Mouse (Mus musculus) cerebellum, adult 2 months (tissue): ENCODE results near the gene Mknk1. TPM values are rescaled to one million over a fixed set of nuclear protein-coding genes. Genes with fewer than 3 reads are reported as not detected.

Experiments used
- DNase-seq, 2 experiments: peaks; one replicate each; pipeline ENCODE4 v3.0.0; 2021
- H3K27ac ChIP-seq: fragments of 200-500 bp; 2 replicates; pipeline ENCODE4 v1.5.1; 2012; ENCODE audit warnings: low read length, control low read depth, inconsistent platforms; ENCODE audit not compliant: insufficient read depth
- H3K27me3 ChIP-seq: fragments of 200-500 bp; 2 replicates; pipeline ENCODE4 v1.6.1; 2012; ENCODE audit warnings: inconsistent platforms, mild to moderate bottlenecking, low read length, moderate library complexity; ENCODE audit not compliant: control insufficient read depth, insufficient read depth
- H3K4me1 ChIP-seq: fragments of 200-500 bp; 2 replicates; pipeline ENCODE4 v1.6.1; 2011; ENCODE audit warnings: low read length; ENCODE audit not compliant: control insufficient read depth, insufficient read depth
- H3K4me3 ChIP-seq: fragments of 200-500 bp; replicated peaks from 2 replicates; pipeline ENCODE3; 2011; ENCODE audit warnings: mild to moderate bottlenecking, low read depth, low read length, control low read depth; ENCODE audit not compliant: insufficient read depth
- CTCF ChIP-seq: fragments of 200-500 bp; IDR thresholded peaks from 2 replicates; pipeline ENCODE4 v1.5.1; 2011; ENCODE audit warnings: low read depth, mild to moderate bottlenecking, control low read depth, low read length, moderate library complexity, borderline replicate concordance; ENCODE audit not compliant: insufficient read depth
- POLR2A ChIP-seq: fragments of 200-500 bp; IDR thresholded peaks from 2 replicates; pipeline ENCODE4 v1.6.1; 2011; ENCODE audit warnings: low read length, control low read depth, borderline replicate concordance; ENCODE audit not compliant: insufficient read depth
- WGBS: fragments of 180-500 bp; shearing (Covaris S2); methylation state at CpG from one replicate; pipeline ENCODE4 v1.1.7; 2018; 5-methylcytosine and 5-hydroxymethylcytosine counted together
- polyA plus RNA-seq: library from polyadenylated mRNA; depleted of rRNA; stranded (reverse); fragments of >200 nt; gene quantifications from 2 replicates; pipeline ENCODE4 v1.2.3, GENCODE M21; 2012

The Mknk1 gene
- polyA plus RNA-seq, 1 experiment = 58.3 TPM

DNA sequence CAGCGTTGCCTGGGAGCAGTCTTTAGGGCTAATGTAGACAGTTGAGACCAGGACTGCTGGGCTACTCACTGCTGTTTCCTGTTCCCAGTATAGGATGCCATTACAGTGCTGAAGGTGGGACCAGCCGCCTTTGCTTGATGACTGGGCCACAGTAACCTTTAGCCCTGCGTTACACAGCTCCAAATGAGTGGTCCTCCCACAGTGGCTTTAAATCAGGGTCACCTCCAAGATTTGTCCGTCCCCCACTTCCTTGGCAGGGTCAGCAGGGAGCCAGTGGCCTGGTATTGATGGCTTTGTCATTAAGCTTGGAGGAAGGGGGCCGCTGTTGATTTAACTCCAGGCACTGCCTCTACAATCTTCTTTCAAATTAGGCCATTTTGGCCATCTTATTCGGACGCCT lies 24.4 kb downstream of the Mknk1 start:
- no peak for TF ChIP-seq CTCF
- no peak for TF ChIP-seq POLR2A
- Histone ChIP-seq H3K27ac (no peak overlapping the region), H3K27me3 (no peaks in the 10 kb centered on the region), H3K4me1 (no peaks in the 10 kb centered on the region), H3K4me3 (no peak overlapping the region)
- 74% methylated on average over 7 of the region's 7 CpGs for WGBS
- DNase-seq = no peak

DNA sequence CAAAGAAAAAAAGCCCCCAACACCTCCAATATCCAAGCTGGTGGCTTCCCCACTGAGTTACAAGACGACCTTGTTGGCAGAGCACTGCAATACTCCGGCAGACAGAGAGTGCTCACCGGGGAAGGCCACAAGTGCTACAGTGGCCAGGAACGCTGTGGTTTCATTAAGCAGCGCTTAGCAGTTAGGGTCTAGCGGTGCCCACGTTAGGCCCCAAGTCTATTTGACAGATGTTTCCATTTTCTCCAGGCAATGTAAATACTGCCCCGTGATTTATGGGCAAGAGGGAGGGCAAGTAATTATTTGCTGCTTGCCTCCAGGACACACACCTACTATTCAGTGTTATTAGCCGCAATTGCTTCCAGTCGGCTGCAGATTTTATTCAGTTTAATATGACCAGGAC lies 24.9 kb downstream of the Mknk1 start:
- no peak for DNase-seq
- no peaks in the 10 kb centered on the region for H3K27me3 ChIP-seq
- H3K4me1 ChIP-seq = no peaks in the 10 kb centered on the region
- WGBS = 47% methylated on average over 10 of the region's 10 CpGs
- no peak overlapping the region for H3K27ac ChIP-seq
- TF ChIP-seq POLR2A (no peak), CTCF (no peak)
- H3K4me3 ChIP-seq = no peak overlapping the region

DNA sequence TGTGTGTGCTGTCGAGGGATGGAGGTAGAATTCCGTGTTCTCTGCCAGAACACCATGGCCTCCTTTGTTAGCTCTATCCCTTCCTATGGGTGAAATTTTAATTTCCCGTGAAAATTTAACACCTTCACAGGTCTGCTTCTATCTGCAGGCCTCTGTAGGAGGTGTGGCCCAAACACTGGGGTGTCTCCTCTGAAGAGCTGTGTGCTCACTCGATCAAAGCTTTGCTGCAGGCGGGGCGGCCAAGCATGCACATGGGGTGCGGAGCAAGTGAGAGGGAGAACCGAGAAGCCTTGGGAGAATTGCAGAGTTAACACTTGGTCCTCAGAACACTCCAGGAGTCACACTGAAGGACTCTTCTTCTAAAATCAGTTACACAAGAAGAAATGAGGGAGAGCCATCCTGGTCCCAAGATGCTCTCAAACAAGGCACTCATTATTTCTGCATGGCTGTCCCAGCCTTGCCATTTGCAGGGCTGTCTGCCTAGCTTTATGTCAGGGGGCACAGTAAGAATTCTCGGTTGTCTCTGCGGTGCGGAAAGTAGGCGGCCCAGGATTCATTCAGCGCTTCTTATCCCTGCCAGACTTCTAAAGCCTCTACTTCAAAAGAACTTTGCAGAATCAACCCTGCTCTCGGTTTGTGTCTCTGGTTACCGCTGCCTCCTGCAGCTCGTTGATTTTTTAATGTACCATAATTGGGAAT lies 30.7 kb downstream of the Mknk1 start:
- Histone ChIP-seq H3K27me3 (no peaks in the 10 kb centered on the region), H3K4me1 (no peaks in the 10 kb centered on the region), H3K27ac (no peak overlapping the region), H3K4me3 (no peak overlapping the region)
- 39% methylated on average over 16 of the region's 16 CpGs for WGBS
- DNase-seq = no peak
- TF ChIP-seq POLR2A (no peak), CTCF (no peak)

DNA sequence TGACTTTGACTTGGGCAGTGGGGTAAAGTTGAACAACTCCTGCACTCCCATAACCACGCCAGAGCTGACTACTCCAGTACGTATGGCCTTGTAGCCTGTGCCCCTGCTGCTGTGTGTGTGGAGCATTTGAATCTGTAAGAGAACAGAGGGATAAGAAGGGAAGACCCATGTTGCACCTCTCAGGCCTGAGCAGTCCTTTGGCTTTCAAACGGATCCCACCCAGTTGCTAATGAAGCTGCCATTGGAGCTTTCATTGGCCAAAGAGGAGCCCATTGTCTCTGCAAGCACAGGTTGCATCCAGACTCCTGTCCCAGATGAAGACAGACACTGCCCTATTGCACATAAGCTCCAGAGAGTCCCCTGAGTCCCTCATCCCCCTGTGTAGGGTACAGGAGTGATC lies 34.2 kb downstream of the Mknk1 start:
- WGBS = 84% methylated on average over 3 of the region's 3 CpGs
- TF ChIP-seq CTCF (no peak), POLR2A (no peak)

DNA sequence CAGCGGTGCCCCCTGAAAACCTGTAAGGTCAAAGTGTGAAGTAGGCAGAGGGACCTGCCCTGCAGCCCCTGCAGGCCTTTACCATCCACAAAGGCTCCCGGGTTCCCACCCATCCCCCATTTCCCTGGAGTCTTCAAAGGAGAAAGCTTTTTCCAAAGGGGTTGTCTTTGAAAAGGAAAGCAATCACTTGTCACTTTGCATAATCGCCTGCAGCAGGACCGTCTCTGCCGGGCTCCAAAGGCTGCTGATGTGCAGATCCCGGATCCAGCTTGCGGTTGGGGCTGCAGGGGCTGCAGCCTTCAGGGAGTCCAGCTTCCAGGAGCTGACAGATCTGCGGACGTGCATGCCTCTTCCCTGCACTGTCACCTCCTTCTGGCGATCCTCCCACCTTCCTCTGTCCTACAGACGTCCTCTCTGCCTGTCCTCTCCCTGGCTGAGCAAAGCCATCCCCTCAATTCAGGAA lies 39.2 kb downstream of the Mknk1 start:
- Histone ChIP-seq H3K27ac (no peak overlapping the region), H3K4me3 (no peak overlapping the region), H3K27me3 (no peaks in the 10 kb centered on the region), H3K4me1 (no peaks in the 10 kb centered on the region)
- TF ChIP-seq POLR2A (no peak), CTCF (no peak)
- DNase-seq = no peak
- WGBS = 22% methylated on average over 11 of the region's 11 CpGs

More for the DNA sequence above, 34.2 kb downstream of the Mknk1 start:
- no peak for DNase-seq
- H3K4me1 ChIP-seq = no peaks in the 10 kb centered on the region
- H3K27ac ChIP-seq = no peak overlapping the region
- no peak overlapping the region for H3K4me3 ChIP-seq
- no peaks in the 10 kb centered on the region for H3K27me3 ChIP-seq

DNA sequence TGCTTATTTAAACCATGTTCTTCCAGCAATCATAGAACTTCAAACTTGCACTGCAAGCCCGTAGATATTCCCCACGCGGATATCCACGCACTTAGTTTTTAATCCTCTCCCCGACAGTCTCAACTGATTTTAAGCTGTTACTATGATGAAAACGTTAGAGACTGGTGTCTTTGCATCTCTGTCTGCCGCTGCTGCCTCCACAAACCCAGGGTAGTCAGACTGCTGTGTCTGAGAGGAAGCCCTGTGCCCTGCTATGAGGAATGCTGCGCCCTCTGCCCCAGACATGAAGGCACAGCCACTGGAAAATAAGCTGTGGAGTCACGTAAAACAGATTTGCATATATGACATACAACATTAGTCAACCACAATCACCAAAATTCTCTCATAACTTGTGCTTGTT lies 39.8 kb downstream of the Mknk1 start:
- Histone ChIP-seq H3K4me1 (no peaks in the 10 kb centered on the region), H3K27ac (no peak overlapping the region), H3K4me3 (no peak overlapping the region), H3K27me3 (no peaks in the 10 kb centered on the region)
- TF ChIP-seq POLR2A = no peak
- TF ChIP-seq CTCF = no peak
- 66% methylated on average over 9 of the region's 9 CpGs for WGBS
- no peak for DNase-seq

DNA sequence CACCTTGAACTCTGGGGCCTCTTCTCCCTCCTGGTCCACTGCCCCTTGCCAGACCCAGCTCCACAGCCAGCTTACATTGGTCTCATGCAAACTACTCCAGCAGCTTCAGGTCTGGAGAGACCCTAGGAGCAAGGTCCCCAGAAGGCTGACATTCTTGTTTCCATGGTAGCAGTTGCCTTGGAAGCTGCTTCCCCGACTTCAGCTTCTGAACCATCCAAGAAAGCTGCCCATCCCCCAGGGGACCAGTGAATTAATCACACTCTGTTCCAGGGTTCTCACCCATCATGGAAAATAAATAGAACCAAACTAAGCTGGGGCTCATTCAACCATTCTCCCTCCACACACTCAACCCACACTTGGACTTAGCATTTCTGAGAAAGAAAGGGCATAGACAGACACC lies 42.2 kb downstream of the Mknk1 start:
- DNase-seq = no peak
- no peaks in the 10 kb centered on the region for H3K27me3 ChIP-seq
- no peak overlapping the region for H3K4me3 ChIP-seq
- H3K4me1 ChIP-seq = no peaks in the 10 kb centered on the region
- 7% methylated on average over 1 of the region's 1 CpGs for WGBS
- no peak overlapping the region for H3K27ac ChIP-seq
- TF ChIP-seq POLR2A = no peak
- TF ChIP-seq CTCF = no peak

DNA sequence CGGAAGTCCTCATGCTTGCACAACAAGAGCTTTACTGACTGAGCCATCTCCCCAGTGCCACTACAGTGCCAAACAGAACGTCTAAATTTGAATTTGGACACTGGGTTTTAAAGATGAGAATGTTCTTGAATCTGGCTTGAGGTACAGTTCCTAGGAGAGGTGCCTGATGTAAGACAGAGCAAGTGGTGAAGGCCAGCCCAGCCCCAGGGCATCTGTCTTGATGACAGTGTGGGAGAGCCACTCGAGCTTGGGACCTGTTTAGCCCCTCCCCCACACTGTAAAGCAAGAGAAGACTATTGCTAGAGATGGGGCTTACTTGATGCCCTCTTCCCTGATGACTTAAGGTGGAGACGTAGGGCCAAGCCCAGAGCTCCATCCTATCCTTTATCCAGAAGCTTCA lies 43.2 kb downstream of the Mknk1 start:
- Histone ChIP-seq H3K27ac (no peak overlapping the region), H3K4me1 (no peaks in the 10 kb centered on the region), H3K27me3 (no peaks in the 10 kb centered on the region), H3K4me3 (no peak overlapping the region)
- TF ChIP-seq POLR2A (no peak), CTCF (no peak)
- 53% methylated on average over 4 of the region's 4 CpGs for WGBS
- DNase-seq = no peak

DNA sequence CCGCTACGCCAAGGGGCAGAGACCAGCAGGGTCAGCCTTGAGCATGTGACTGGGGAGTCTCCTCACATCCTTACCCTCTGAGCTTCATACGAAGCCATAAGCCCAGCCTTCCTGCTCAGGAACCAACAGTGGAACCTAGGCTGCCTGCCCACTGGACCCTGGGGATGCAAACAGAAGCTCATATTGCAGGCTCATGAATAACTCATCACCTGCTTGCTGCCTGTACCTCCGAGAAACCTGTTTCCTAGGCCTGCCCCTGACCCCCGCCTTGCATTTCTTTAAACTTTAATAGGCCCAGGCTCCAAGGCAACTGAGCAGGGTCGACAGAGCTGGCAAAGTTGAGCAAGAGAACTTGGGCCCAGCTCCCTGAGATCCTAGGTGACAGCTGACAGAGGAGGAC lies 45.0 kb downstream of the Mknk1 start, which contains the start of gene Kncn:
Kncn (plus strand) TSS at position 379 of the 400 bp plus-strand sequence.
- DNase-seq = no peak
- Histone ChIP-seq H3K27ac (no peak within 1 kb of the TSS), H3K4me3 (no peak within 1 kb of the TSS), H3K4me1 (no peaks in the 10 kb centered on the region), H3K27me3 (no peaks in the 10 kb centered on the region)
- 68% methylated on average over 6 of the region's 6 CpGs for WGBS
- TF ChIP-seq POLR2A (no peak), CTCF (no peak)
